Mouse (Mus musculus) CH12.LX (cell line): ENCODE measurements at regions not wholly inside any gene's neighbourhood (a gene's known extent, or its start where the extent isn't known, plus 50 kb on each side); places are given as distances from the start of the nearest gene placed in this dataset.

Experiments used
- DNase-seq: peaks from one replicate; pipeline ENCODE4 v3.0.0-alpha.2; 2013; ENCODE audit errors: extremely low read depth
- H3K27ac ChIP-seq: 2 replicates; pipeline ENCODE4 v1.5.1; 2012; ENCODE audit warnings: low read depth, mild to moderate bottlenecking, control low read depth, moderate library complexity; ENCODE audit not compliant: insufficient read depth
- H3K27me3 ChIP-seq: replicated peaks from 2 replicates; pipeline ENCODE3; 2012; ENCODE audit warnings: inconsistent platforms
- H3K36me3 ChIP-seq, 2 experiments: replicated peaks in 1 of 2; 2 replicates each; pipeline versions ENCODE3 to v1.6.1; 2012; ENCODE audit warnings: inconsistent platforms in 1 of 2, low read length in 1 of 2, mild to moderate bottlenecking in 1 of 2, mixed read lengths in 1 of 2, moderate library complexity in 1 of 2; ENCODE audit not compliant: control insufficient read depth in 1 of 2, insufficient read depth in 1 of 2
- H3K4me1 ChIP-seq, 2 experiments: 2 replicates each; pipeline ENCODE4 v1.6.1; 2012; ENCODE audit warnings: inconsistent platforms in 1 of 2, moderate library complexity in 1 of 2; ENCODE audit not compliant: insufficient read depth in 2 of 2, control insufficient read depth in 1 of 2
- H3K4me2 ChIP-seq: 2 replicates; pipeline ENCODE4 v1.6.1; 2012; ENCODE audit warnings: low read depth, mild to moderate bottlenecking, control low read depth; ENCODE audit not compliant: poor library complexity, insufficient read depth, severe bottlenecking
- H3K4me3 ChIP-seq, 3 experiments: fragments of 150-350 bp in 1 of 3; sonication (generic) in 1 of 3; replicated peaks in 1 of 3; 2 replicates each; pipeline versions ENCODE3 to v1.5.1; 2011 to 2012; ENCODE audit warnings: low read depth in 2 of 3, low read length in 2 of 3, mild to moderate bottlenecking in 2 of 3, moderate library complexity in 2 of 3, control low read depth in 1 of 3, improper control_type of control experiment in 1 of 3, inconsistent platforms in 1 of 3, mixed read lengths in 1 of 3; ENCODE audit not compliant: poor library complexity in 1 of 3
- H3K79me2 ChIP-seq: replicated peaks from 2 replicates; pipeline ENCODE4 v1.6.1; 2012; ENCODE audit warnings: mild to moderate bottlenecking, moderate library complexity; ENCODE audit not compliant: control insufficient read depth, poor library complexity, insufficient read depth, severe bottlenecking; ENCODE audit errors: extremely low read depth
- H3K9ac ChIP-seq: 2 replicates; pipeline ENCODE4 v1.6.1; 2012; ENCODE audit warnings: low read depth, mild to moderate bottlenecking, control low read depth, moderate library complexity; ENCODE audit not compliant: insufficient read depth
- H3K9me3 ChIP-seq: replicated peaks from 2 replicates; pipeline ENCODE3; 2012; ENCODE audit warnings: low read length, inconsistent platforms, mixed read lengths
- CHD1 ChIP-seq: IDR thresholded peaks from 2 replicates; pipeline ENCODE4 v1.6.1; 2012; ENCODE audit warnings: low read depth, low read length, improper control_type of control experiment, inconsistent platforms
- CTCF ChIP-seq, 2 experiments: IDR thresholded peaks in 1 of 2; conservative IDR thresholded peaks in 1 of 2; 2 replicates each; pipeline ENCODE4 v1.5.1; 2011 to 2012; ENCODE audit warnings: low read depth in 2 of 2, low read length in 2 of 2, improper control_type of control experiment in 1 of 2, inconsistent platforms in 1 of 2, mild to moderate bottlenecking in 1 of 2, moderate library complexity in 1 of 2
- E2F4 ChIP-seq: IDR thresholded peaks from 2 replicates; pipeline ENCODE4 v1.6.1; 2011; ENCODE audit warnings: low read depth, low read length, improper control_type of control experiment; ENCODE audit not compliant: insufficient replicate concordance
- EP300 ChIP-seq: IDR thresholded peaks from 2 replicates; pipeline ENCODE4 v1.6.1; 2011; ENCODE audit warnings: low read length, improper control_type of control experiment
- ETS1 ChIP-seq: conservative IDR thresholded peaks from 2 replicates; pipeline ENCODE4 v1.6.1; 2012; ENCODE audit warnings: low read depth, mild to moderate bottlenecking, inconsistent platforms, low read length, improper control_type of control experiment, moderate library complexity
- GABPA ChIP-seq: IDR thresholded peaks from 2 replicates; pipeline ENCODE4 v1.6.1; 2012; ENCODE audit warnings: low read depth, low read length, improper control_type of control experiment, inconsistent platforms; ENCODE audit not compliant: insufficient replicate concordance
- JUND ChIP-seq: conservative IDR thresholded peaks from 2 replicates; pipeline ENCODE4 v1.6.1; 2011; ENCODE audit warnings: low read depth, low read length, improper control_type of control experiment
- KAT2A ChIP-seq: IDR thresholded peaks from 2 replicates; pipeline ENCODE4 v1.6.1; 2012; ENCODE audit warnings: low read length, improper control_type of control experiment, inconsistent platforms; ENCODE audit not compliant: insufficient replicate concordance
- MAFK ChIP-seq: IDR thresholded peaks from 2 replicates; pipeline ENCODE4 v1.6.1; 2011; ENCODE audit warnings: low read length, improper control_type of control experiment; ENCODE audit not compliant: insufficient replicate concordance
- MAZ ChIP-seq: IDR thresholded peaks from 2 replicates; pipeline ENCODE4 v1.6.1; 2012; ENCODE audit warnings: low read depth, mild to moderate bottlenecking, inconsistent platforms, low read length, improper control_type of control experiment, moderate library complexity
- NRF1 ChIP-seq: IDR thresholded peaks from 2 replicates; pipeline ENCODE4 v1.6.1; 2014; ENCODE audit warnings: low read depth, mild to moderate bottlenecking, inconsistent platforms, low read length, improper control_type of control experiment, moderate library complexity
- PAX5 ChIP-seq: IDR thresholded peaks from 2 replicates; pipeline ENCODE4 v1.6.1; 2012; ENCODE audit warnings: low read length, inconsistent platforms, mixed read lengths
- RAD21 ChIP-seq: IDR thresholded peaks from 2 replicates; pipeline ENCODE4 v1.6.1; 2011; ENCODE audit warnings: low read depth, mild to moderate bottlenecking, low read length, improper control_type of control experiment, moderate library complexity
- RCOR1 ChIP-seq: conservative IDR thresholded peaks from 2 replicates; pipeline ENCODE4 v1.6.1; 2012; ENCODE audit warnings: low read depth, mild to moderate bottlenecking, inconsistent platforms, low read length, improper control_type of control experiment
- TBP ChIP-seq: conservative IDR thresholded peaks from 2 replicates; pipeline ENCODE4 v1.6.1; 2011; ENCODE audit warnings: low read depth, low read length, improper control_type of control experiment
- TCF12 ChIP-seq: IDR thresholded peaks from 2 replicates; pipeline ENCODE4 v1.6.1; 2014; ENCODE audit warnings: low read depth, mild to moderate bottlenecking, inconsistent platforms, low read length, improper control_type of control experiment
- USF1 ChIP-seq: IDR thresholded peaks from 2 replicates; pipeline ENCODE4 v1.6.1; 2014; ENCODE audit warnings: low read depth, mild to moderate bottlenecking, inconsistent platforms, low read length, improper control_type of control experiment
- USF2 ChIP-seq: conservative IDR thresholded peaks from 2 replicates; pipeline ENCODE4 v1.6.1; 2011; ENCODE audit warnings: low read depth, low read length, improper control_type of control experiment
- ZC3H11A ChIP-seq: IDR thresholded peaks from 2 replicates; pipeline ENCODE4 v1.6.1; 2012; ENCODE audit warnings: low read depth, mild to moderate bottlenecking, inconsistent platforms, low read length, improper control_type of control experiment
- ZMIZ1 ChIP-seq: IDR thresholded peaks from 2 replicates; pipeline ENCODE4 v1.6.1; 2012; ENCODE audit warnings: low read depth, mild to moderate bottlenecking, inconsistent platforms, low read length, improper control_type of control experiment
- ZNF384 ChIP-seq: IDR thresholded peaks from 2 replicates; pipeline ENCODE4 v1.6.1; 2012; ENCODE audit warnings: low read depth, low read length, improper control_type of control experiment, inconsistent platforms
- dilution Hi-C: fragments of 300-500 bp; cut with MboI; formaldehyde crosslinking; loops from 2 replicates; pipeline ENCODE4 v1.14.3; 2020; ENCODE audit warnings: low sequenced_read_pairs; ENCODE audit not compliant: extremely low pct_unique_long_range_greater_than_20kb, extremely low pct_ligation_motif_present
- in situ Hi-C: fragments of 300-500 bp; cut with MboI; formaldehyde crosslinking; loops from 3 replicates; pipeline ENCODE4 v1.14.3; 2019; ENCODE audit warnings: low sequenced_read_pairs, low pct_ligation_motif_present, low pct_unique_long_range_greater_than_20kb, mixed read lengths

- Histone ChIP-seq H3K4me2 (no peak overlapping the region), H3K27ac (no peak overlapping the region), H3K9ac (no peak overlapping the region), H3K79me2 (no peaks in the 10 kb centered on the region), H3K9me3 (peaks cover 12% of the 10 kb centered on the region), H3K36me3 (no peaks in the 10 kb centered on the region), H3K4me3 (no peak overlapping the region), H3K4me1 (no peaks in the 10 kb centered on the region), H3K27me3 (no peaks in the 10 kb centered on the region)
- in situ Hi-C loops (no loop called here), dilution Hi-C loops (no loop called here)
- no peak for TF ChIP-seq TBP
- no peak for DNase-seq
Observed at GRCm38 (mm10) chr5:46980326-46980725, 1002.6 kb upstream of the Slit2 start.

DNA sequence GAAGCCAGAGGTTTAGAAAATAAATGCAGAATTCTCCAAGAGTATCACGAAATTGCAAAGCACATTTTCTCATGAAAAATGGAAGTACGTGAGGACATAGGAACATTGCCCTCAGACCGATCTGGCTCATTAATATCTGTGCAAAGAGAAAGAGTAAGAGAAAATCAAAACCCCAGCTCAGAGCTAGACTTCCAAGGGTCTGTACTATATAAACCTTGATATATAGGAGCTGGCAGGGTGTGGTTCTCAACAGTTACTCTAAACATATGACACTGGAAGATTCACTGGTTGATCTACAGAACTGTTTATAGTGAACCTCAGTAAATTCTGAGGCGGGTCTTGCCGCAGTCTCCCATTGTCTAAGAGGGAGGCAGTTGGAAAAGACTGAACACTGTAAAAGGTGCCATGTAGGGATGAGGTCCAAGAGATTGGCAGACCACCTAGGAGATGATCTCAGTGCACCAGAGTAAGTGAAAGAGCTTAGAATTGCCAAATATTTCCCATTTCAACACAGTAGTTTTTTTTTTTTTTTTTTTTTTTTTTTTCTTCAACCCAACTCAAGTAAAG is 1014.0 kb upstream of the Slit2 start:
- Histone ChIP-seq H3K4me3 (no peak overlapping the region), H3K4me1 (no peaks in the 10 kb centered on the region), H3K27ac (no peak overlapping the region), H3K9ac (no peak overlapping the region), H3K27me3 (no peaks in the 10 kb centered on the region), H3K36me3 (no peaks in the 10 kb centered on the region), H3K9me3 (peaks cover 36% of the 10 kb centered on the region), H3K4me2 (no peak overlapping the region), H3K79me2 (no peaks in the 10 kb centered on the region)
- TF ChIP-seq JUND (no peak), EP300 (no peak), PAX5 (no peak), RCOR1 (no peak), RAD21 (no peak), CHD1 (no peak), ZC3H11A (no peak), KAT2A (no peak), TCF12 (no peak), GABPA (no peak)
- dilution Hi-C loops = no loop called here
- no peak for DNase-seq
- in situ Hi-C loops = no loop called here

DNA sequence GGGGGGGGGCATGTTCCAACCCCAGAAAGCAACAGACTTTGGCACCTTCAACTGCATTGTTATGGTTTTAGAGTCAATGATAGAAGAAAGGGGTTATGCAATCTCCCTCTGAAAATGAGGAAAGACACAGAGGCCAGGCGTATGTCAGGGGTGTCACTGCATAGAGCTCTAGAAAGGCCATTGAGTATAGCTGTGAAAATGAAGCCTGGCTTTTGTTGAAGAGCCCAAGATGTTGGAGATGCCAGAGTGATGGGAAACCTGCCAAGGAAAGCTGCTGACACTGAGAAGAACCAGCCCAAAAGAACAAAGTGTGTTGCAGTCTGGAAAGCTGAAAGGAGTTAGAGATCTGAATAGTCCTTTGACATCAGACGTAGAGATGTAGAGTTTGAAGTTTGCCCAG is 1022.2 kb upstream of the Slit2 start:
- Histone ChIP-seq H3K79me2 (no peaks in the 10 kb centered on the region), H3K9ac (no peak overlapping the region), H3K4me2 (no peak overlapping the region), H3K9me3 (peaks cover 11% of the 10 kb centered on the region), H3K36me3 (no peaks in the 10 kb centered on the region), H3K4me1 (no peaks in the 10 kb centered on the region), H3K27me3 (no peaks in the 10 kb centered on the region), H3K4me3 (no peak overlapping the region), H3K27ac (no peak overlapping the region)
- no peak for DNase-seq
- TF ChIP-seq CTCF (conservative IDR thresholded peaks at IDR 0.05 in 1 of 2, IDR thresholded peaks at IDR 0.05 in 1 of 2; ENCODE audit: low read depth in 2 of 2, low read length in 2 of 2) = no peak
- TF ChIP-seq USF1 = no peak
- TF ChIP-seq ETS1 = no peak
- TF ChIP-seq MAFK = no peak
- no peak for TF ChIP-seq KAT2A
- TF ChIP-seq NRF1 = no peak
- no peak for TF ChIP-seq MAZ
- no peak for TF ChIP-seq E2F4
- no peak for TF ChIP-seq USF2
- no peak for TF ChIP-seq ZNF384
- TF ChIP-seq CHD1 = no peak
- TF ChIP-seq ZMIZ1 = no peak
- dilution Hi-C loops (no loop called here), in situ Hi-C loops (no loop called here)
